Mouse (Mus musculus) gastrocnemius, postnatal 10 days (tissue): ENCODE results near the gene Dmrtb1. TPM values are rescaled to one million over a fixed set of nuclear protein-coding genes. Genes with fewer than 3 reads are reported as not detected.

ENCODE experiments used
- DNase-seq: peaks from one replicate; pipeline ENCODE4 v3.0.0; 2021; ENCODE audit warnings: mixed read lengths
- total RNA-seq, 2 experiments: library from RNA; stranded (reverse); gene quantifications; 2 replicates each; pipeline ENCODE4 v1.2.3; 2021

Gene Dmrtb1
- total RNA-seq, 2 experiments from 2014 or later: not detected

DNA sequence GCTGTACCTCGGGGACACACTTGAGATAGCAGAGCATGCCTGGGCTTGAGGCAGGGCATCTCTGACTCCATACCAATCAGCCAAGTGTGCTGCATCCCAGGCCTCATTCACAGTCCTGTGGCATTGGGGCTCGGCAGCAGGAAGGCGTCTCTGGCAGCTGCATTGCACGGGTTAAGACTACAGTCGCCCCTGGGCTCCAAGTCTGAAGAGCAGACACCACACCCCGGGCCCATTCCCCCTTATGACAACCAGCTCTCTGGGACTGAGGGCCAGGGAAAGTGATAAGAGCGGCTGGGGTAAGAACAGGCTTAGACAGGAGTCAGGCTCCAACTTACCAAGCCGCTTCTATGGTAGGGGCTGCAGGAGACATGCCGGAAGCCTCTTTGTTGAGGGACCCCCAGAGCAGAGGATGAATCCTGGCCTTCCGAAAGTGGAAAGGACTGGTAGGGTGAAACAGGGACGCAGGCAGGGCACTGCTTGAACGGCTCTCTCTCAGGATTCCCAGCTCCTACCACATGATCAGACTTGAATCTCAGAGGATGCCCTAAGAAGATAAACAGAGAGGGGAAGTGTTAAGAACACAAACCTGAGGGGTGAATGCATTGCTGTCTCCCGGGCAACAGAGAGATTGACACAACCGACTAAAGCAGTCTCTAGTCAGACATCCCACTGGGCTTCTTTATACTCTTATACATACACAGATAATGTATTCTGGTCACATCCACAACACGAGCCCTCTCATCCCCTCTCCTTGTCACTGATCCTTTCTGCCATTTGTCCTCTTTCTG is 3.5 kb downstream of the Dmrtb1 start:
- no peak for DNase-seq

DNA sequence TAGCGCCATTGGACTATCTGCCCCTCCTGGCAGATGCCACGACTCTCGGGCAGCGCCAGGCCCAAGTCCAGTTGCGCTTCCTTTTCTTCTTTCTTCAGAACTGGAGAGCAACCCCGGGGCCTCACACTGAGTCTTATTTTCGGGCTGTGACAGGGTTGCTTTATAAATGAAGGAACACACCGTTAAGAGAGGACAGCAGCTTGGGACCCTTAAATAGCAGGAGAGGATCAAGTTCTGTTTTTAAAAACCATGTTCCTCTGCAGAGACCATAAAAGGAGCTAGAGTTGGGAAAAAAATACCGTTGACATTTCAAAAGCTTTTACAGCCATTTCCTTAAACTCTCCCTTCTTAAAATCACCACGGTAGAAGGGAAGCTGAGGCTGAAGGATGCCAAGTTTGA is 8.4 kb downstream of the Dmrtb1 start:
- DNase-seq: no peak

DNA sequence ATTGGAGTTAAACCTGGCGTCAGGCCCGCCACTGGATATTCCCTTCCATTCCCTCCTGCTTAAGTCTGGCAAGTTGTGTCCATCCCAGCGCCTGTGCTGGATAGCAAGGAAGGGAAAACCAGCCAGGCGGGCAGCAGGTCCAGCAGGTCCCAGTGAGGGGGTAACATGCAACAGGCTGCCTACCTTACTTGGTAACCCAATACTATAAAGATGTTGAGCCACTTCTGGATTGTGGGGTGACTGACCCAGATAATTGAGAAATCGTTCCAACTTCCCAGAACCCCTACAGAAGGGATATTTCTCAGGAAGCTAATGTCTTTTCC is 9.7 kb downstream of the Dmrtb1 start:
- DNase-seq: no peak

DNA sequence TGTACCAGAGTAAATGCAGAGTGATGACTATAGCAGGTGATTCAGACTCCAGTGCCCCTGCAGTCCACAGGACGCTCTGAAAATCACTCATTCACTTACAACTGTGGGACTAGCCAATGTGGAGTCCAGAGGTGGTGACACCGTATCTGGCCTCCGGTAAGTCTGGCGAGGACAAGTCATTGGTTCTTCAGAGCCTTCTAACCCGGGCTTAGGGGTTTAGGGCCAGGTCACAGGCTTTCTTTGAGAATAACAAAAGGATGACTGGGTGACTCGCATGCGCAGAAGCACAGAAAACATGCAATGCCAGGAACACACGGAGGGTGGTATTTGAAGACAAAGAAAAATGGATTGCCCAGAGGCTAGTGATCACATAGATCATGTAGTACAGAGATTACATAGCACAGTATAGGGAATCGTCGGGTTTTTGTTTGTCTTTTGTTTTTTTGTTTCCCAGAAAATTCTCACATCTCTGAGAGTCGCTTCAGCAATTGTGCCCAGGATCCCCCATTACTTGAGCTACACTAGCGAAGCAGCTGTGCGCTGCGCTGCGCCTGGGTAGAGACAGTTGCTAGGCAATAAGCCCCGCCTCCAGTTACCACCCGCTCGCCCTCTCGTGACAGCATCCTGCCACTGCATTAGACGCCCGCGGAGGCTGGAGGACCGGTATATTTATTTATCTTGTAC is 10.2 kb downstream of the Dmrtb1 start:
- DNase-seq: peak; percentile 84

- no peak for DNase-seq
These were observed 13.3 kb downstream of the Dmrtb1 start for GRCm38 (mm10) chr4:107670731-107671130.

GRCm38 (mm10) chr4:107668514-107668913 is 15.5 kb downstream of the Dmrtb1 start:
- DNase-seq: no peak

DNA sequence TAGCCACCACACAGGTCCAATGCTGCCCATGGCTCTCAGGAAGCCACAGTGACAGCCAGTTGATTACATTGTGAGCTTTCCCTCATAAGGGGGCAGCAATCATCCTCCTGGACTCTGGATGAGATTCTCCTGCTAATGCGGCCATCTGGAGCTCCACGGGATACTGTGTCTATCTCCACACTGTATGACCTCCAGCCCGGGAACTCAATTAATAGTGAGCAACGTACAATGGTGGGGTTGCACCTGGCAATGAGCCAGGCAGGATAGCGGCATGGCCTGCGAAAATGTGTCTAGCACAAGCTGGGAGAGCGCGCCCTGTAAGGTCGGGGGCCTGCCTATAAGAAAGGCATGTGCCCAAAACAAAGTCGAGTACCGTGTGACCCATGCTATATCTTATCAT is 23.4 kb downstream of the Dmrtb1 start:
- DNase-seq: no peak

DNA sequence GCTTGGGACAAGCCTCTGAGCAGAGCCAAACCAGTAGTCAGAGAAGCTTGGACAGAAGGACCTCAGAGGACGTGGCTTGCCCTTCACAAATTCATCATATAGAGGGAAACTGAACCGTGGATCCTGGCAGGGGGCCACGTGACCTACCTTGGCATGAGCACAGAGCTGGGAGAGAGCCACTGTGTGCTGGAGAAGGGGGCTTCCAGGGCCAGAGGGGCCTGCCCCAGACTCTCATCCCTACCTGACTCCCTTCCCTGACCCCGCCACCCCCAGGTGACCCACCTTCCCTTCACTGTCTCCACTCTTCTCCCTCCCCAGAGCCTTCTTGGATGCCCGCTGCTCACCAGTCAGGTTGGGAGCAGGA is 30.8 kb downstream of the Dmrtb1 start:
- DNase-seq: no peak

DNA sequence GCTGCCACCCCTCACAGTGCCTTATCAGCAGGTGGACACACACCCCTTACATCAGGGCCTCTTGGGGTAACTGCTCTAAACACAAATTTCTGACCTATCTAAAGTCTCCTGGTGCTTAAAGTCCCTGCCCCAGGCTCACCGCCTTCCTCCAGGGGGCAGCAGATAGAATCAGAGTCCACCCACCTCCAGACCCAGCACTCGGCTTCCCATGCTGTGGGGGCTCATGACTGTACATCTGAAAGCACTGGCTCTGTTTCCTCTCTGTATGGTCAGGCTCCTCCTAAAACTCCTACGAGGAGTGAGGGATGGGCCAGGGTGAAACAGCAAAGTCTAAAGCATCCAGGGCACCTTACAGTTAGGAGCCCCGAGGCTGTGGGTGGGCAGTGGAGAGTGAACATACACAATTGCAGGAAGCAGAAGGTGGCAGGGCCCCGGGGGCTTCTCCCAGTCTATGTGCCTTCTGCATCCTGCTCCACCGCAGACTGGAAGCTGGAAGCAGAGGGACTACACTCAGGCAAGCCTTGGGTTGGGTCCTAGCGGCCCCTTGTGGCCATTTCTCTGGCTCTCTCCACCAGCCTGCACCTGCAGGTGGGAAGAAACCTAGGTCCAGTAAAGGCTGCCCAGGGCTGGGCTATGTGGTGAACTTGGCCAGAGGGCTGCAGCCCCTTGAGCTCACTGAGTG is 31.3 kb downstream of the Dmrtb1 start:
- DNase-seq: peak; percentile 82

- DNase-seq: no peak
These were observed 33.0 kb downstream of the Dmrtb1 start for GRCm38 (mm10) chr4:107651021-107651496.

GRCm38 (mm10) chr4:107648959-107649485 is 35.0 kb downstream of the Dmrtb1 start:
- no peak for DNase-seq

DNA sequence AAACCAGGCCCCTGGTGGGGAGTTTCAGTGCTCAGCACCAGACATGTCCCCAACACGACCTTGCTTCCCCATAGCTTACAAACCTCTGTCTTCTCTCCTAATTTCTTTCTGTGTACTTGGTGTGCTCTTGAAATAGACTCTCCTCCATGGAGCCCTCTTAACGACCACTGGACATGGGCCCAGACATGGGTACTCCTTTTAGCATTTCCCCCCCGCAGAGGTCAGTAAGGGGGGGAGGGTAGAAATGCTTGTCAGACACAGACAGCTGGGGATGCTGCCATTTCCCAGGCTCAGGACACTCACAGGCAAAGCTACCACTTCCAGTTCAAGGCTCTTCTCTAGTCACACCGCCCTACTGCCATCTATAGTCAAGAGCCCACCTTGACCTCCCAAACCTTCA is 42.4 kb downstream of the Dmrtb1 start:
- no peak for DNase-seq

- DNase-seq: no peak
These were observed 45.7 kb downstream of the Dmrtb1 start for GRCm38 (mm10) chr4:107638303-107638702.

- DNase-seq: peak; percentile 36
These were observed 46.4 kb downstream of the Dmrtb1 start for GRCm38 (mm10) chr4:107637670-107638069.

DNA sequence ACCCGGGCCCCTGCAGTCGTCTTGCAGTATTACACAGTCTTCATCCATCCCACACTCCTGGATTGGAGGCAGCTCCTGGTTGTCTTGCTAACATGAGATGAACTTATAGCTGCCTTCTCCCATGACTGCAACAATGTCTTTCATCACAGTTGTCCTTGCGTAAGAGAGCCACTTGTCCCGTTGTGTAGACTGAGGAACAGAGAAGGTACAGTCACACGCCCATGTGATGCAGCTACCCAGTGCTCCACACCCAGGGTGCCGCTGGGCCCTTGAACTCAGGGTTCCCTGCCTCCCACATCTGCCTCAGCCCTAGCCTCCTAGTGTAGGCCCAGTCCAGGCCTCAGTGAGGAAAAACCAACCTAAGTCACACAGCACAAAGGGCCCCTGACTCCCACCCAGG is 47.9 kb downstream of the Dmrtb1 start:
- no peak for DNase-seq

- no peak for DNase-seq
These were observed 49.4 kb downstream of the Dmrtb1 start for GRCm38 (mm10) chr4:107634631-107635030.

- no peak for DNase-seq
These were observed 55.1 kb downstream of the Dmrtb1 start for GRCm38 (mm10) chr4:107628921-107629411.

- DNase-seq: no peak
These were observed 55.8 kb downstream of the Dmrtb1 start for GRCm38 (mm10) chr4:107628226-107628625.
